In the genomic region with DNA sequence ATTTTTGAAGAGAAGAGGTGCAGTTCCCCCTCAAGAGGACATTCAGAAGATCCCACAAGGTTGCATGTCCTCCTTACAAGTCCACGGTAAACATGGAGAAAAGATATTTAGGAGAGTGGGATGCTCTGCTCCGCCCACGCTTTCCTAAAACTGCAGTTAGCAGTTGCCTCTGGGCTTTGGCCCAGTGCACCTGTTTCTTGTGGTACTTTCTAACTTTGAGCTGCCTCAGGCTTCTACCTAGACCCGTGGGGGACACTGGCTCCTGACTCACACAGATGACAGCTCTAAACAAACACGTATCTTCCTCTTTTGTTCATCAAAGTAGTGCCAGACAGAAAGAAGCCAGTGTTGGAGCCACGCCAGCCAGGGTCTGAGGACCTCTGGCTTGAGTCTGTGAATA, we compare ENCODE assay signal across 25 mouse cellular contexts. TPM values are rescaled to one million over a fixed set of nuclear protein-coding genes. Genes with fewer than 3 reads are reported as not detected.
DNase-seq lines count a peak whose midpoint lies in the region; ATAC-seq and TF ChIP-seq lines count a peak whose summit lies in the region.
"Had no signal": no experiment of that assay in that cellular context is flagged by ENCODE, and none has a peak within 500 bp of the region (broad histone marks: within the 10 kb centered on the region; RNA-seq: fewer than 3 reads in every experiment).

No protein-coding gene starts in this region.

- peaks cover 5% of the 10 kb centered on the region for H3K4me1 ChIP-seq in bone marrow, adult 2 months (ENCODE audit: control insufficient read depth, insufficient read depth, low read length)
- H3K4me1 ChIP-seq: embryonic facial prominence, embryonic 12.5 days; embryonic facial prominence, embryonic 15.5 days; intestine, embryonic 15.5 days had no signal

- intact Hi-C loops in heart, postnatal 25 days (cut with DNase I): no loop called here

- WGBS in bone marrow, adult 2 months: 45% methylated on average over 6 of the region's 6 CpGs

- H3K4me3 ChIP-seq in bone marrow, adult 2 months (replicated peaks; ENCODE audit: control insufficient read depth, low read depth, low read length): no peak overlapping the region
- H3K4me3 ChIP-seq: embryonic facial prominence, embryonic 12.5 days; embryonic facial prominence, embryonic 15.5 days; hindbrain, embryonic 10.5 days; hindbrain, embryonic 13.5 days; intestine, embryonic 15.5 days had no signal

- ATAC-seq in frontal cortex, adult (ENCODE audit: low TSS enrichment): peak; percentile 64; the same call in 1 of the 2 replicates
- ATAC-seq in megakaryocyte, adult 5-6 weeks (ENCODE audit: poor library complexity, severe bottlenecking): peak; percentile 49
- ATAC-seq: forebrain, embryonic 14.5 days; forebrain, postnatal 0 days; intestine, embryonic 15.5 days; Patski had no signal

- no peak for TF ChIP-seq CTCF in bone marrow, adult 2 months (IDR thresholded peaks at IDR 0.05; ENCODE audit: control insufficient read depth, insufficient read depth, low read length)

- no peak for TF ChIP-seq POLR2A in bone marrow, adult 2 months (IDR thresholded peaks at IDR 0.05; ENCODE audit: borderline replicate concordance, control insufficient read depth, low read depth, low read length)

- DNase-seq in frontal cortex, postnatal 14 days (ENCODE audit: low spot score in 2 of 2): no peak
- DNase-seq in 416B (ENCODE audit: low read depth): peak; percentile 31
- DNase-seq in heart, postnatal 25 days (ENCODE audit: low spot score): no peak
- no peak for DNase-seq in kidney, postnatal 14 days
- no peak for DNase-seq in cerebellum, adult 11-12 months
- DNase-seq: adrenal gland, postnatal 14 days; cerebellum, adult 18-20 months; cerebellum, adult 9-10 months; forebrain, postnatal 0 days; gastrocnemius, postnatal 10 days; gastrocnemius, postnatal 36 days; heart, adult 11 months; heart, postnatal 36 days had no signal

- peak overlapping the region; percentile 52 for H3K27ac ChIP-seq in bone marrow, adult 2 months (ENCODE audit: control insufficient read depth, insufficient read depth, low read depth, low read length, poor library complexity)
- H3K27ac ChIP-seq: embryonic facial prominence, embryonic 12.5 days; embryonic facial prominence, embryonic 15.5 days; hindbrain, embryonic 10.5 days; hindbrain, embryonic 13.5 days; intestine, embryonic 15.5 days had no signal

RNA-seq across cellular contexts. Expression of a gene that starts 16.6 kb away (rescaled TPM):
- not detected in 2 replicates for polyA plus RNA-seq in bone marrow, adult 2 months (2011; ENCODE audit: insufficient read depth, insufficient read length, low replicate concordance, missing spikeins)
- total RNA-seq in megakaryocyte, adult 5-6 weeks (2015): not detected in 2 replicates
- total RNA-seq in megakaryocyte, adult 5-6 weeks (2017): not detected in 2 replicates
- total RNA-seq in heart, postnatal 25 days (2021): under 1 TPM in 1 of 2 experiments, not detected in 1; 0.21 TPM
- total RNA-seq: adrenal gland, postnatal 14 days; adrenal gland, postnatal 4 days; gastrocnemius, adult 18-20 months; gastrocnemius, postnatal 10 days; gastrocnemius, postnatal 36 days; heart, postnatal 36 days had no signal
- polyA plus RNA-seq: embryonic facial prominence, embryonic 15.5 days had no signal
